Mouse (Mus musculus) heart, embryonic 14.5 days (tissue): ENCODE data around the gene Plcd3. TPM values are rescaled to one million over a fixed set of nuclear protein-coding genes. Genes with fewer than 3 reads are reported as not detected.

ENCODE experiments used
- ATAC-seq: fragments of 200-750 bp; cut with Nextera tagmentation; 2 replicates; pipeline ENCODE4 v1.8.0; 2017; ENCODE audit warnings: low read depth, moderate TSS enrichment; ENCODE audit not compliant: insufficient number of reproducible peaks, insufficient read depth, low FRiP score
- H3K27ac ChIP-seq, 2 experiments: fragments of 200-500 bp in 1 of 2; fragments of 300-500 bp in 1 of 2; sonication (generic) in 1 of 2; replicated peaks in 1 of 2; 2 replicates each; pipeline ENCODE4 v1.5.1; 2012 to 2014; ENCODE audit warnings: low read depth in 2 of 2, low read length in 2 of 2, control low read depth in 1 of 2, mild to moderate bottlenecking in 1 of 2, mixed read lengths in 1 of 2; ENCODE audit not compliant: control insufficient read depth in 1 of 2, insufficient read depth in 1 of 2
- H3K27me3 ChIP-seq: fragments of 300-500 bp; sonication (generic); 2 replicates; pipeline ENCODE4 v1.6.1; 2014; ENCODE audit warnings: mild to moderate bottlenecking, low read length, control low read depth; ENCODE audit not compliant: control insufficient read depth, insufficient read depth
- H3K36me3 ChIP-seq: fragments of 300-500 bp; sonication (generic); 2 replicates; pipeline ENCODE4 v1.6.1; 2014; ENCODE audit warnings: mild to moderate bottlenecking, control low read depth, low read length, mixed read lengths; ENCODE audit not compliant: control insufficient read depth, insufficient read depth
- H3K4me1 ChIP-seq, 2 experiments: fragments of 200-500 bp in 1 of 2; fragments of 300-500 bp in 1 of 2; sonication (generic) in 1 of 2; 2 replicates each; pipeline ENCODE4 v1.6.1; 2012 to 2014; ENCODE audit warnings: low read length in 2 of 2, control low read depth in 1 of 2, mixed read lengths in 1 of 2; ENCODE audit not compliant: control insufficient read depth in 2 of 2, insufficient read depth in 2 of 2
- H3K4me2 ChIP-seq: fragments of 300-500 bp; sonication (generic); 2 replicates; pipeline ENCODE4 v1.6.1; 2014; ENCODE audit warnings: mild to moderate bottlenecking, low read length
- H3K4me3 ChIP-seq, 2 experiments: fragments of 200-500 bp in 1 of 2; fragments of 300-500 bp in 1 of 2; sonication (generic) in 1 of 2; 2 replicates each; pipeline ENCODE4 v1.5.1; 2012 to 2014; ENCODE audit warnings: low read length in 2 of 2, mild to moderate bottlenecking in 2 of 2, control low read depth in 1 of 2, low read depth in 1 of 2, moderate library complexity in 1 of 2; ENCODE audit not compliant: control insufficient read depth in 1 of 2, insufficient read depth in 1 of 2
- H3K9ac ChIP-seq: fragments of 300-500 bp; sonication (generic); 2 replicates; pipeline ENCODE4 v1.6.1; 2014; ENCODE audit warnings: mild to moderate bottlenecking, low read length
- H3K9me3 ChIP-seq: fragments of 300-500 bp; sonication (generic); 2 replicates; pipeline ENCODE4 v1.6.1; 2016; ENCODE audit warnings: low read length, control low read depth; ENCODE audit not compliant: control insufficient read depth
- WGBS: fragments of 180-500 bp; shearing (Covaris S2); extraction: QIAGEN DNeasy Blood & Tissue Kit; methylation state at CpG from one replicate; pipeline ENCODE4 v1.1.7; 2014; 5-methylcytosine and 5-hydroxymethylcytosine counted together
- polyA plus RNA-seq: library from polyadenylated mRNA; unstranded; fragments of >200 nt; fragmentation: Nextera tagmentation; extraction: Ambion mirVana; gene quantifications from 2 replicates; pipeline ENCODE4 v1.2.1, GENCODE M21; 2014

Plcd3 gene
- polyA plus RNA-seq, 1 experiment from 2014 or later, result 6.9 TPM

DNA sequence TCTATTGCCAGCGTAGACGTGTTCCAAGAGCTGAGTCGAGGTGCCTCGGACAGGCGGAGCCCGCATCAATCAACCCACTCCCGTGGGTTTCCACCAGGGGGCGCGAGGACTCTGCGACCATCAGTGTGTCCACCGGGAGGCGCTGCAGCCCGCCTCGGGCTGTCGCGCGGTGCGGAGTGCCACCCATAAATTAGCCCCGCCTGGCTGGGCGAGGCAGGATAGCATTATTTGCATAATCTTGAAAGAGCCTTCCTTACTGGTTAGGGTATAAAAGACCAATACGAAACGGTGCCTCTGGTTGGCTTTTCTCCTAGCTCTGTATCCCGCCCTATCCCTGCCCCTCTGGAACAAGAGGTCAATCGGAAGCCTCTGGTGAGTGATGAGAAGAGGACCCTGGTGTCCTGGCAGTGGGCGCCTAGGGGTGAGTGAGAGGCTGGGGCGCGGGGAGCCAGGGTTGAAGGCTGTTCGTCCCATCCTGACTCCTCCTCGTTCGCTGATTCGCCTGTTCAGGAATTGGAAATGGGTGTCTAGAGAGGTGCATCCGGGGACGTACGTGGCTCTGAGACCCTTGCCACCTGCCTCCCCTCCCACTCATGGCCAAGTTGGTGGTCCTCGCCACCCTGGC is 1.4 kb upstream of the Plcd3 start:
- Histone ChIP-seq H3K9ac (peak overlapping the region; percentile 67), H3K4me3 (peak overlapping the region; percentile 53 to 70), H3K4me1 (peaks cover 32 to 40% of the 10 kb centered on the region in 2 experiments), H3K27me3 (no peaks in the 10 kb centered on the region), H3K9me3 (no peaks in the 10 kb centered on the region), H3K4me2 (peak overlapping the region; percentile 94), H3K27ac (no peak overlapping the region; a peak in 1 of 4 replicates), H3K36me3 (peaks cover 5% of the 10 kb centered on the region; the same call in 1 of the 2 replicates)
- peak; percentile 80 for ATAC-seq
- 1% methylated on average over 35 of the region's 35 CpGs for WGBS

DNA sequence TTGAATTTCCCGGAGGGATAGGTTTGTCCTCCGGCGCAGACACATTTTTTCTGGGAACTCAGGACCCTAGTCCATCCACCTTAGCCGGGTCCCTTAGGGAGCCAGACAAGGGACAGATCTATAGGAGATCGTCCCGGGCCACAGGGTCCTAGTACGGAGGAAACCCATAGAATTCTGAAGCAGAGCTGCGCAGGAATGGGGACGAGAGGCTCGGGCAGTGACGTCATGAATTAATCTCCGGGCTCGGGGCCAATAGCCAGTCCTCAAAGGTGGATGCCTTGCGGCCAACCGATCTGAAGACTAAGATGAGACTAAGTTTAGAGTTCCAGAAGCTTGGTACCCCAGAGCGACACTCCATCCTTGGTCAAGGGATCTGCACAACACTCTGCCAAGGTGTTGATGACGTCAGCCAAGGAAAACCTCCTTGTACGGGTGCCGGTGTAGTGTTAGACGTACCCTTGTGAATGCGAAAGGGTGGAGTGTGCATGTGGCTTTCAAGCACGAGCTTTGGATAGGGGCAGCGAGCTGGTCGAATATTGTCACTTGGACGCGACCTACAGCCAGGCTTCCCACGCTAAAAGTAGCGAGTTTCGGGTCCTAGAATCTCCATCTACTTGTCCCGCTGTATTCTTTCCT is 526 bp upstream of the Plcd3 start:
- Histone ChIP-seq H3K4me3 (peak overlapping the region; percentile 48 to 70), H3K4me2 (peak overlapping the region; percentile 94), H3K36me3 (peaks cover 5% of the 10 kb centered on the region; the same call in 1 of the 2 replicates), H3K9ac (peak overlapping the region; percentile 83), H3K9me3 (no peaks in the 10 kb centered on the region), H3K27ac (peak overlapping the region; percentile 21 to 51), H3K4me1 (peaks cover 41 to 48% of the 10 kb centered on the region in 2 experiments), H3K27me3 (no peaks in the 10 kb centered on the region)
- 3% methylated on average over 30 of the region's 30 CpGs for WGBS
- no peak for ATAC-seq

DNA sequence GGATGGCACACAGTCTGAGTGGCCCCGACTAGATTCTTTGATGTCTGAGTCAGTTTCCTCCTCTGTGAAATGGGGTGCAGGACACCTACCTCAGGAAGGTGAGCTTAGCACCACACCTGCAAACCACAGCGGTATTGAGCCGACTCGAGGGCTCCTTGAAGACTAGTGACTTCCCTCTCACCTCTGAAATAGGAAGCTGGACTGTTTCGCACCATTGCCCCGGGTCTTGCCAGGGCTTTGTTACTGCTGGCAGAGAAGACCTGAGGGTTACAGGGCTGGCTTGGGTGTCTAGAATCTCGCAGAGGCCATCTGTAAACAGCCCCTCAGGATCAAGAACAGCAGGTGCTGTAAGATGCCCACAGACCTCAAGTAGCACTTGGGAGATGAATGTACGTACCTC is 1.1 kb downstream of the Plcd3 start:
- ATAC-seq, result no peak
- Histone ChIP-seq H3K9me3 (no peaks in the 10 kb centered on the region), H3K9ac (no peak overlapping the region), H3K27me3 (no peaks in the 10 kb centered on the region), H3K27ac (no peak overlapping the region), H3K4me3 (peak overlapping the region in 1 of 2 experiments; percentile 70; a peak in 3 of 4 replicates), H3K4me1 (peaks cover 50 to 64% of the 10 kb centered on the region in 2 experiments), H3K36me3 (no peaks in the 10 kb centered on the region), H3K4me2 (peak overlapping the region; percentile 94)
- WGBS, result 70% methylated on average over 8 of the region's 8 CpGs

DNA sequence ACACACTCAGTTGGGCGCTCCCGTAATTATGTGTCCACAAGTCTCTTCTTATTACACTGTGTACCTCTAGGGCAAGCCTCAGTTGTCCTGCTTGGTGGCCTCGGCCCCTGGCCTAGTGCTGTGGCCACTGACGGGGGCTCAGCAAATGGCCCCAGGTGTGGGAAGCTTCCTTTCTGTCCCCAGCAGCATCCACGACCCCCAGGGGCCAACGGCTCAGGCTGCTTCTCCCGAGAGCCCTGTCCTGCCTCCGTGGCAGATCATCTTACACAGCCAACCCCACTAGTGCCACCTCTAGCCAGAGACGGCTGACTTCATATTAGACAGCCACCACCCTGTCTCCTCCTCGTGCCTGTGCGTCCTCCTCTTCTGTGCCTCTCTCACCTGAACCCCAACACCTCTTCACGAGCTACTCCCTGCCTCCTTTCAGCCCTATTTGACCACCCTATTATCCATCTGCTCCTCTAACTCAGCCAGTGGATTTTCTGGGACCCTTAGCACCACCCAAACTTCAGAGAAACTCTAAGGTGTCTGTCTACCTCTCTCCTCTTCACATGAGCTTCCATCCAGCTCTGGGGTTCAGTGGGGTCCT is 2.0 kb downstream of the Plcd3 start:
- Histone ChIP-seq H3K4me1 (peaks cover 58 to 73% of the 10 kb centered on the region in 2 experiments), H3K4me2 (no peak overlapping the region), H3K36me3 (no peaks in the 10 kb centered on the region), H3K27me3 (no peaks in the 10 kb centered on the region), H3K9me3 (no peaks in the 10 kb centered on the region), H3K27ac (peak overlapping the region; percentile 6 to 81; a peak in 1 of 4 replicates), H3K9ac (no peak overlapping the region), H3K4me3 (no peak overlapping the region)
- WGBS, result 62% methylated on average over 12 of the region's 12 CpGs
- no peak for ATAC-seq

DNA sequence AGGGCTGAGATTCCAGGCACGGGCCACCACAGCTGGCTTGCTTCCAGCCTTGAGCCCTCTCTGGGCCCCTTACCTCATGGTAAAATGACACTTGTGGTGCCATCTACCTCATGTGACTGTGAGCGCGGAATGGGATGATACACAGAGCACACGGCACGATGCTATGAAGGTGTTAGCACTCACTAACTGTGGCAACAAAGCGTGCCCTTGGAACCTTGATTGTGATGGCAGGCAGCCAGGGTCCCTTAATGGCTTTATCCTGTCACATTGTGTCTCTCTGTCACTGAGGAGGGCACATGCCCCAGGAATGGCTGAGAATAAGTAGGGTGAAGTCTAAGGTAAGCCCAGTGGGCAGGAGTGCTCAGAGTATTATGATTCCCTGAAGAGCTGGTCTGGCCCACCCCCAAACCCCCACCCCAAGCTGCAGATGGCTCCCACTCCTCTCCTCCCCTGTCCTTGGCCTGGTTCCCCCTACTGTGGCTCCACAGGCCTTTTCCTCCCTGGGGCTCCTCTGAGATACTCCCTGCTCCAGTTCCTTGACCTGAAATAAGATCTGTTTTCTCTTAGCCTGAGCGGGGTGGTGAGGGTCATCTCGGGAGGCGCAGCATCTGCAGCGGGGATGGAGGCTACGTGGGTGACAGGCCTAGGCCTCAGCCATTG is 2.8 kb downstream of the Plcd3 start:
- H3K4me2 ChIP-seq, result peak overlapping the region; percentile 19; the same call in 1 of the 2 replicates
- peak overlapping the region; percentile 55 for H3K9ac ChIP-seq
- ATAC-seq, result no peak
- peaks cover 66 to 79% of the 10 kb centered on the region in 2 experiments for H3K4me1 ChIP-seq
- no peak overlapping the region for H3K4me3 ChIP-seq
- WGBS, result 46% methylated on average over 11 of the region's 11 CpGs
- H3K27me3 ChIP-seq, result no peaks in the 10 kb centered on the region
- H3K9me3 ChIP-seq, result no peaks in the 10 kb centered on the region
- peak overlapping the region; percentile 55 to 81 for H3K27ac ChIP-seq
- no peaks in the 10 kb centered on the region for H3K36me3 ChIP-seq

DNA sequence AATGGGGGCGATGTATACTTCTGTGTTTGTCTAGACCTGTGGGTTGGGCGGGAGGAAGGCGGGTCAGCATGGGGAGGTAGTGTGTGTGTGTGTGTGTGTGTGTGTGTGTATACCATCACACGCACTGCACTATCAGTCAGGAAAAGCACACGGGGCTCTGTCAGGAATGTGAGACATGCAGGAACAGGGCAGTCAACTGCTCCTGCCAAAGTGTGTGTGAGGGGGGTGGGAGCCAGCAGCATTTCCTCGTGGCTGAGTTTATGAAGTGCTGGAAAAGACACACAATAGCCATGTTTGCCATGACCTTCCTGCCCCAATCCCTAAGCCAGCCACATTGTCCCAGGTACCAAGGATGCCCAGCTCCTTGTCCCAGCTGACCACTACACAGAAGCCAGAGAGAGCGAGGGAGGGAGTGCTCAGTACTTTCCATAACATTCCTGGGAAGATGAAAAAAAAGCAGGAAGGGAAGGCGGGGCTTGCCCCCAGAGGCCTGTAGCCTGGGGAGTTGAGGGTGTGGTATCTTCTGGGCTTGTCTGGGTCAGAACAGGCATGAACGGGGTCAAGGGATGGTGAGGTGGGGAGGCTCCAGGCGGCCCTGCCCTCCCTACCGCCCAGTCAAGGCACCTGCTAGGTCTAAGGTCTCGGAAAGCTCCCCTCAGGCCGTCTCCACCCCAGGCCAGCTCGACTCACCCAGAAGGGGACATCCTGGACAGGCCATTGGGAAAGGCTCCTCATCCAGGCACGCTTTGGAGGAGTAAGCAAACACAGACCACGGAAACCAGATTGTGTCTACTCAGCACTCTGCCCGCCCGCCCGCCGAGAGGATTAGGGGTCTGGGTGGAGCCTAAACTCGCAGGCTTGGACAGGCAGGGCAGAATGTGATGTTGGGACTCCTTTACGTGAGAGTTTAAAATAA is 4.2 kb downstream of the Plcd3 start:
- H3K27ac ChIP-seq, result peak overlapping the region; percentile 97
- H3K4me3 ChIP-seq, result peak overlapping the region; percentile 28 to 34
- 8% methylated on average over 22 of the region's 22 CpGs for WGBS
- ATAC-seq, result peak; percentile 48; the same call in 1 of the 2 replicates
- peaks cover 66 to 79% of the 10 kb centered on the region in 2 experiments for H3K4me1 ChIP-seq
- H3K27me3 ChIP-seq, result no peaks in the 10 kb centered on the region
- H3K4me2 ChIP-seq, result peak overlapping the region; percentile 70
- H3K9me3 ChIP-seq, result no peaks in the 10 kb centered on the region
- no peaks in the 10 kb centered on the region for H3K36me3 ChIP-seq
- H3K9ac ChIP-seq, result peak overlapping the region; percentile 72
